Mouse (Mus musculus) kidney, embryonic 16.5 days (tissue): ENCODE results near the gene Acer3. TPM values are rescaled to one million over a fixed set of nuclear protein-coding genes. Genes with fewer than 3 reads are reported as not detected.
"Not testable (repeated sequence)": the region's sequence is repeated elsewhere in the genome, so short reads cannot be mapped to it uniquely, and the experiment has no call there.

Experiments used
- ATAC-seq: fragments of 200-750 bp; cut with Nextera tagmentation; 2 replicates; pipeline ENCODE4 v1.8.0; 2017; ENCODE audit warnings: moderate TSS enrichment; ENCODE audit not compliant: low FRiP score, low TSS enrichment
- H3K27ac ChIP-seq: fragments of 300-500 bp; sonication (generic); 2 replicates; pipeline ENCODE4 v1.5.1; 2014; ENCODE audit warnings: low read length
- H3K27me3 ChIP-seq: fragments of 300-500 bp; sonication (generic); 2 replicates; pipeline ENCODE4 v1.6.1; 2014; ENCODE audit warnings: low read length, control low read depth, mixed read lengths; ENCODE audit not compliant: insufficient read depth
- H3K36me3 ChIP-seq: fragments of 300-500 bp; sonication (generic); 2 replicates; pipeline ENCODE4 v1.6.1; 2014; ENCODE audit warnings: low read length, control low read depth, mixed read lengths; ENCODE audit not compliant: insufficient read depth
- H3K4me1 ChIP-seq: fragments of 300-500 bp; sonication (generic); 2 replicates; pipeline ENCODE4 v1.6.1; 2014; ENCODE audit warnings: low read length, control low read depth, mixed read lengths; ENCODE audit not compliant: insufficient read depth
- H3K4me2 ChIP-seq: fragments of 300-500 bp; sonication (generic); replicated peaks from 2 replicates; pipeline ENCODE4 v1.6.1; 2014; ENCODE audit warnings: low read depth, low read length
- H3K4me3 ChIP-seq: fragments of 300-500 bp; sonication (generic); 2 replicates; pipeline ENCODE4 v1.5.1; 2014; ENCODE audit warnings: mild to moderate bottlenecking, low read length
- H3K9ac ChIP-seq: fragments of 300-500 bp; sonication (generic); replicated peaks from 2 replicates; pipeline ENCODE4 v1.6.1; 2014; ENCODE audit warnings: low read length
- H3K9me3 ChIP-seq: fragments of 300-500 bp; sonication (generic); 2 replicates; pipeline ENCODE4 v1.6.1; 2016; ENCODE audit warnings: low read length, control low read depth
- WGBS: fragments of 180-500 bp; shearing (Covaris S2); extraction: QIAGEN DNeasy Blood & Tissue Kit; methylation state at CpG from one replicate; pipeline ENCODE4 v1.1.7; 2014; 5-methylcytosine and 5-hydroxymethylcytosine counted together
- polyA plus RNA-seq: library from polyadenylated mRNA; unstranded; fragments of >200 nt; fragmentation: Nextera tagmentation; extraction: Ambion mirVana; gene quantifications from 2 replicates; pipeline ENCODE4 v1.2.1, GENCODE M21; 2015

Gene Acer3
- polyA plus RNA-seq, 1 experiment from 2014 or later, result 27.4 TPM

DNA sequence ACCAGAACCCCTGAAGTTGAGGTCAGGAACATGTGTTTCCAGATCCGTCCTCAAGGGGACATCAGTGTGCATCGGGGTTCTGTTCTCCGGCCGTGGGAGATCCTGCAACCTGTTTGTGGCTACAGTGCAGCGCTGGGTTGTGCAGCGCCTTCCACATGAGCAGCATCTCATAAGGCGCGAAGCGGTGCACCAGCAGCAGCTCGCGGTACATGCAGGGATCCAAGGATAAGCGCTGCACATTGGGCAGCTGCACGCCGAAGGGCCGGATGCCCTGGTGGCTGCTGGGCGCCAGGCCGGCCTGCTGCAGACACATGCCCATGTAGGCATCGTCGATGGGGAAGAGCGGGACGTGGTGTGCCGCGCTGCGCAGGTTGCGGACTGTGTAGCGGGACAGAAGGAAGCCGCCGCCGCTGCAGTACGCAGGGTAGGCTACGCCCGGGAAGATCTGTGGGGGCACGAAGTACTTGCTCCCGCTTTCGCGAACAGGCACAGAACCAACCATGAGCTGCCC is 127.4 kb downstream of the Acer3 start:
- Histone ChIP-seq H3K9me3 (no peaks in the 10 kb centered on the region), H3K27me3 (peaks cover 40% of the 10 kb centered on the region), H3K4me1 (peaks cover 13% of the 10 kb centered on the region), H3K9ac (peak overlapping the region; percentile 46; the same call in 1 of the 2 replicates), H3K4me2 (peak overlapping the region; percentile 60), H3K27ac (no peak overlapping the region), H3K36me3 (no peaks in the 10 kb centered on the region), H3K4me3 (peak overlapping the region; percentile 43)
- WGBS, result 5% methylated on average over 36 of the region's 36 CpGs
- peak; percentile 36 for ATAC-seq

DNA sequence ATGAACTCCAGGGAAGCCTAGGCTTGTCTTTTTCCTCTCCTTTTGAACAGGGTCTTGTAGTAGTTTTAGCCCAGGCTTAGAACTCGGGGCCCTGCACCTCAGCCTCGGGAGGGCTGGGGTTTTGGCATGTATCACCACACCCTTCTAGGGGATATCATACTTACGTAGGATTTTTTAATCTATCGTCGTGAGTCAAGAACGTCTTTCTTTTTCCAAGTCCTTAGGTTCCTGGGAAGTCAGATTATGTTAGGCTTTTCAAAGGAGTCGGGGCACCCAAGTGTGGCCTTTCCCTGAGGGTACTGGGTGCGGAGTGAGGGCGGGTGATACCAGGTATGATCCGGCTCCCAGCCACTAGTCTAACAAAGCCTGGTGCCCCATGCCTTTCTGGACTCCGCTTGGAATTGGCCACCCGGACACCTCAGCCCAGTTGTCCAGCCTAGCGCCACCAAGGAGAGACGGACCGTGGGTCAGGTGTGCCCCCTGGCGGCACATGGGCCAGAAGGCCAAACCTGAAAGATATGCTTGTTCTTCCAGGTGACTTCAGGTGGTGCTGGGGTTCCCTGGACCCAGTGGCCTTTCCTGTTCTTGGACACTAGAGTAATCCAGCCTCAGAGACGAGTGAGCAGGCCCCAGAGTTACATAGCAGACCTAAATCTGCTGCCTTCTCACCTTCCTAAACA is 129.3 kb downstream of the Acer3 start:
- H3K27me3 ChIP-seq, result peaks cover 40% of the 10 kb centered on the region
- H3K4me1 ChIP-seq, result peaks cover 13% of the 10 kb centered on the region
- no peak overlapping the region for H3K9ac ChIP-seq
- no peaks in the 10 kb centered on the region for H3K9me3 ChIP-seq
- H3K36me3 ChIP-seq, result no peaks in the 10 kb centered on the region
- no peak overlapping the region for H3K4me2 ChIP-seq
- H3K4me3 ChIP-seq, result no peak overlapping the region
- H3K27ac ChIP-seq, result no peak overlapping the region
- ATAC-seq, result peak; percentile 37; the same call in 1 of the 2 replicates
- WGBS, result 58% methylated on average over 17 of the region's 17 CpGs

DNA sequence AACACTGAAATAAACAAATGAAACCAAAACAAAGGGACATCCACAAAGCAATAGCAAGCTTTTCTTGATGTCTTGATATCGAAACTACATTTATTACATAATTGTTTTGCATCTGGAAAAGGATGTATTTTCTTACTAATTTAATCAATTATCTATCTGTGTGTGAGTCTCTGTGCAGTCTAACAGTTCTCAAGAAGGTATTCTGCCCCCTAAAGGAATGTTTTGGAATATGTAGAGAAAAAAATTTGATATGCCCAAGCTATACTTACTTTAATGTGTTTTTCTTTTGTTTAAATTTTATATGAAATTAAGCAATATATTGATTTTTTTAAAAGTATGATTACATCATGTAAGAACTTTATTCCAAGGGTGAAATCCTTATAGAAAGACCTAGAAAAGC is 130.4 kb downstream of the Acer3 start:
- Histone ChIP-seq H3K9me3 (no peaks in the 10 kb centered on the region), H3K4me2 (no peak overlapping the region), H3K4me1 (peaks cover 13% of the 10 kb centered on the region), H3K9ac (no peak overlapping the region), H3K36me3 (no peaks in the 10 kb centered on the region), H3K27me3 (peaks cover 35% of the 10 kb centered on the region), H3K27ac (no peak overlapping the region), H3K4me3 (no peak overlapping the region)
- WGBS, result 90% methylated on average over 1 of the region's 1 CpGs
- ATAC-seq, result no peak

DNA sequence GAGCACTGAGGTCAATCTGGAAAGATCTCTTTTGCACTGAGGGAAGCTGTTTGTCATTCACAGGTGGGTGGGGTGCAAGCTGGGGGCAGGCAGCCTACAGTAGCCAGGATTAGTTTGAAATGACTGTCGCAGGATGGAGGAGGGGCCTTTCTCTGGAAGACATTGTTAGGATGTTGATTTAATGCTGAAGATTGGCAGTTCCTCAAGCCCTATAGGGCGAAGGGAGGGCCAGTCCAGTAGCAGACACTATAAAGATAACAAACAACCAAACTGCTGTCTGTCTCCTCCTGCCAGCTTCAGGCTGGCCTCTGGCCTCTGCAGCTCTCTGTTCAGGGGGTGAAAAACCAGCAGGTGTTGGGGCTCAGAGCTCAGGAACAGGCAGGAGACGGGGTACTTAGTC is 131.3 kb downstream of the Acer3 start:
- peaks cover 18% of the 10 kb centered on the region for H3K4me1 ChIP-seq
- no peak overlapping the region for H3K9ac ChIP-seq
- H3K36me3 ChIP-seq, result no peaks in the 10 kb centered on the region
- no peak for ATAC-seq
- H3K27me3 ChIP-seq, result peaks cover 27% of the 10 kb centered on the region
- H3K4me2 ChIP-seq, result no peak overlapping the region
- 24% methylated on average over 3 of the region's 3 CpGs for WGBS
- no peak overlapping the region for H3K4me3 ChIP-seq
- H3K27ac ChIP-seq, result no peak overlapping the region
- no peaks in the 10 kb centered on the region for H3K9me3 ChIP-seq

DNA sequence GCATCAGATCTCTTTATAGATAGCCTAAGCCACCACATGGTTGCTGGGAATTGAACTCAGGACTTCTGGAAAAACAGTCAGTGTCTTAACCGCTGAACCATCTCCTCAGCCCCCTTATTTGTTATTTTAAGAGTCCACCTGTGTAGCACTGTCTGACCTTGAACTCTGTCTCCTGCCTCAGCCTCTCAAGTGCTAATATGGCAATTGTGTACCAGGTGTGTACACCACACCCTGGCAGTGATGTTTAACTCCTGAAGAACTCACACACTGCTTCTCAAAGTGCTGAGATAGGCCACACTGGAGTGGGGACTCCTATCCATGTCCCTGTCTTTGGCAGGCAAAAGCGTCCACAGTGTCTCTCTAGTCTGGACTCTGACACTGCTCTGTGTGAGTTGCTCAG is 132.3 kb downstream of the Acer3 start:
- no peak for ATAC-seq
- H3K4me3 ChIP-seq, result no peak overlapping the region
- peaks cover 16% of the 10 kb centered on the region for H3K27me3 ChIP-seq
- H3K9ac ChIP-seq, result no peak overlapping the region
- no peak overlapping the region for H3K4me2 ChIP-seq
- peaks cover 11% of the 10 kb centered on the region; the same call in 1 of the 2 replicates for H3K4me1 ChIP-seq
- no peaks in the 10 kb centered on the region for H3K9me3 ChIP-seq
- H3K36me3 ChIP-seq, result no peaks in the 10 kb centered on the region
- no peak overlapping the region for H3K27ac ChIP-seq
- 79% methylated on average over 2 of the region's 2 CpGs for WGBS

DNA sequence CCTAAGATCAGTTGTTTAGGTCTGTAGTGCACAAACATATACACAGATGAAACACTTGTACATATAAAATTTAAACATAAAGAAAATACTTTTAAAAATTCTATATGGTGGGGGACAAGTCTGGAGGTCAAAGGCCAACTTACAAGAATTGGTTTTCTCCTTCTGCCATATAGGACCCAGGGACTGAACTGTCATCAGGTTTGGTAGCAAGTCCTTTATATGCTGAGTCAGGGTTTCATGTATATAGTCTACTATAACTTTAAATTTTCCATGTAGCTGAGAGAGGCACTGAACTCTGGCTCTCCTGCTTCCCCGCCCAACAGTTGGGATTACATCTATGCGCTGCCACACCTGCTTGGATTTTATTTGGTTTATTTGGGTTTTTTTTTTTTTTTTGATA is 132.8 kb downstream of the Acer3 start:
- no peaks in the 10 kb centered on the region for H3K9me3 ChIP-seq
- no peak overlapping the region for H3K27ac ChIP-seq
- peaks cover 7% of the 10 kb centered on the region; the same call in 1 of the 2 replicates for H3K4me1 ChIP-seq
- no peak overlapping the region for H3K4me2 ChIP-seq
- H3K27me3 ChIP-seq, result peaks cover 11% of the 10 kb centered on the region
- H3K4me3 ChIP-seq, result no peak overlapping the region
- WGBS, result 95% methylated on average over 2 of the region's 2 CpGs
- no peaks in the 10 kb centered on the region for H3K36me3 ChIP-seq
- no peak overlapping the region for H3K9ac ChIP-seq
- no peak for ATAC-seq

DNA sequence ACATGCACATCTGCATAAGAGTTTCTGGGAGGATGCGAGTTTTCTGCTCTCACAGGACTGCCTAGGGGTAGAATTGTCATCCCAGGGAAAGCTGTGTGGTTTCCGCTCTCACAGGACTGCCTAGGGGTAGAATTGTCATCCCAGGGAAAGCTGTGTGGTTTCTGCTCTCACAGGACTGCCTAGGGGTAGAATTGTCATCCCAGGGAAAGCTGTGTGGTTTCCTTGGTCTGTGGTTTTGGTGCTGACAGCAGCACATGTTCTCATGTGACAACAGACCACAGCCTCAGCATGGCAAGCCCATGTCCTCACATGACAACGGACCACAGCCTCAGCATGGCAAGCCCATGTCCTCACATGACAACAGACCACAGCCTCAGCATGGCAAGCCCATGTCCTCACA is 133.7 kb downstream of the Acer3 start:
- not testable (repeated sequence) for H3K27me3 ChIP-seq, H3K4me3 ChIP-seq, H3K4me2 ChIP-seq, H3K9me3 ChIP-seq, H3K4me1 ChIP-seq, H3K27ac ChIP-seq, H3K36me3 ChIP-seq, H3K9ac ChIP-seq, ATAC-seq
- 81% methylated on average over 3 of the region's 3 CpGs for WGBS

DNA sequence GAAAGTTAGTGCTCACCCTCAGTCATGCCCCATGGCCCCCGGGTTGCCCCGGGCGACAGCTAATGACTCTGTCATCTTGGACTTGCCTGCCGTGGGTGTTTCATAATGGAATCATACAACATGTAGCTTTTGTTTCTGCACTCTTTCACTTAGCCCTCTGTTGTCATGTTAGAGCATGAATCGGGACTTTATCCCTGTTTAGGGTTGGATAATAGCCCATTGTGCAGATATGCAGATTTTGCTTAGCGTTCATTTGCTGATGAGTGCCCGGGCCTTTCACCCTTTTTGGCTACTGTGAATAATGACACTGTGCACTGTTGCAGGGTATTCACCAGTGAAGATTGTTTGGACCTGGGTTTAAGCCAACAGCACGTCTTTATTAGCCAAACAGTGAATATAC is 134.4 kb downstream of the Acer3 start:
- H3K36me3 ChIP-seq, result no peaks in the 10 kb centered on the region
- no peak for ATAC-seq
- H3K27ac ChIP-seq, result no peak overlapping the region
- no peaks in the 10 kb centered on the region; the same call in 1 of the 2 replicates for H3K27me3 ChIP-seq
- H3K9ac ChIP-seq, result no peak overlapping the region
- H3K4me3 ChIP-seq, result no peak overlapping the region
- peaks cover 5% of the 10 kb centered on the region; the same call in 1 of the 2 replicates for H3K4me1 ChIP-seq
- H3K4me2 ChIP-seq, result no peak overlapping the region
- 70% methylated on average over 8 of the region's 8 CpGs for WGBS
- H3K9me3 ChIP-seq, result no peaks in the 10 kb centered on the region

DNA sequence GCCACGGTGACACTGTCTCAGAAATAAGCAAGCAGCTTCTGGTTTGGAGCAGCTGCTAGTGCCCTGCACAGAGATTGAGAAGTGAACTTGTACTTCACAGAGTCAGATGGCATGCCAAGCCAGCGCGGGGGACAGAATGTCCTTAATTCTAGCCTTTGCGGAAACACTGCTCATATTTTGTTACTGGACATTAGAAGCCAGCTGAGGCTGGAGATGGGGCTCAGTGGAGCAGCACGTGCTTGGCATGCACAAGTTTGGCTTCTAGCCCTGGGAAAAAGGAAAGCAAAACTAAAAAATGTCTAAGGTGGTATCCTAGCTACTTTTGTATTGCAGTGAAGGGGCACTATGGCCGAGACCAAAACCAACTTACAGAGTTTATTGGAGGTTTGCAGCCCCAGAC is 135.7 kb downstream of the Acer3 start:
- 64% methylated on average over 6 of the region's 6 CpGs for WGBS
- Histone ChIP-seq H3K9ac (no peak overlapping the region), H3K27me3 (no peaks in the 10 kb centered on the region), H3K4me3 (no peak overlapping the region), H3K4me2 (no peak overlapping the region), H3K4me1 (peaks cover 5% of the 10 kb centered on the region; the same call in 1 of the 2 replicates), H3K9me3 (no peaks in the 10 kb centered on the region), H3K36me3 (no peaks in the 10 kb centered on the region), H3K27ac (peak overlapping the region; percentile 61; the same call in 1 of the 2 replicates)
- no peak for ATAC-seq

DNA sequence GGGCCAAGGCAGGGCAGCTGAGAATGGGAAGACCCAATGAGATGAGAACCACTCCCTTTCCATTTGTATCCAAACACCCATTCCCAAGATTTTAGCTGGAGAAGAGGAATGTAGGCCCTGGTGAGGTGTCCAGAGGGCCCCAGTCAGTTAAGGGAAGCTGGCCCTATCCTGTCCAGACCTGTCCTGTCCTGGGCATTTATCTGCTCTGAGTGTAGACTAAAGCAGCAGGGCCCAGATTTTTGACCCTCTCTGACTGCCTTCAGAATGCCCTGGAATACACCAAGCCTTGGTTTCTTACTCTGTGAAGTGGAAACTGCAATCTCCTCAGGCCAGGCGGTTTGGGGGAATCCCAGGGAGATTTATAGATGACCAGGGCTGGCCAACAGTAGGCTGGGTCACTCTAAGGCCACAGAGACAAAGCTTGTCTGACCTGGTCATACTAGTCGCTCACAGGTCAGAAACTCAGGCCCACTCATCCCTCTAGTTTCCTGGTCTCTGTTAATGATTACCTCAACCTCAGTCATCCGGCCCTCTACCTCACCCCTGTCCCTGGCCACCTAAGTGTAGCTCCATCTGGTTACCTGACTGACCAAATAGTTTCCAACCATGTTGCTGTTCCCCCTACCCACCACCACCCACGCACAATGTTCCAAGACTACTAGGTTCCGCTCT is 142.3 kb downstream of the Acer3 start:
- Histone ChIP-seq H3K4me1 (peaks cover 22% of the 10 kb centered on the region), H3K36me3 (no peaks in the 10 kb centered on the region), H3K9ac (peak overlapping the region; percentile 64), H3K4me3 (peak overlapping the region; percentile 85), H3K9me3 (no peaks in the 10 kb centered on the region), H3K27me3 (no peaks in the 10 kb centered on the region), H3K27ac (peak overlapping the region; percentile 85), H3K4me2 (peak overlapping the region; percentile 79)
- ATAC-seq, result peak; percentile 57
- WGBS, result 59% methylated on average over 5 of the region's 5 CpGs
